Mouse (Mus musculus): ENCODE measurements around the gene Rxra. TPM values are rescaled to one million over a fixed set of nuclear protein-coding genes. Genes with fewer than 3 reads are reported as not detected.
A peak's percentile ranks its signal among the peaks of the same experiment; 100 is the strongest.

The Rxra gene
- 9.0 and 10.3 TPM in 2 replicates for polyA plus RNA-seq (2014; fragmentation: Nextera tagmentation; extraction: Ambion mirVana)

- 2% methylated on average over 16 of the region's 16 CpGs for WGBS
- peak within 1 kb of the TSS; percentile 85 for H3K4me3 ChIP-seq (ENCODE audit: low read depth, low read length)
- H3K4me2 ChIP-seq (replicated peaks; ENCODE audit: low read depth, low read length): peak within 1 kb of the TSS; percentile 95
- no peaks in the 10 kb centered on the region for H3K27me3 ChIP-seq (ENCODE audit: control insufficient read depth, insufficient read depth, low read length)
- H3K27ac ChIP-seq (ENCODE audit: low read length): peak within 1 kb of the TSS; percentile 98
- H3K36me3 ChIP-seq (ENCODE audit: control insufficient read depth, insufficient read depth, low read length): no peaks in the 10 kb centered on the region
- peaks cover 48% of the 10 kb centered on the region for H3K4me1 ChIP-seq (ENCODE audit: control insufficient read depth, insufficient read depth, low read length)
- H3K9ac ChIP-seq (replicated peaks; ENCODE audit: low read depth, low read length): peak within 1 kb of the TSS; percentile 92
- no peaks in the 10 kb centered on the region for H3K9me3 ChIP-seq (ENCODE audit: control insufficient read depth, low read depth, low read length)
- peak; percentile 38; the same call in 1 of the 2 replicates for ATAC-seq (ENCODE audit: insufficient number of reproducible peaks, insufficient read depth, low FRiP score, low read depth)
Observed at GRCm38 (mm10) chr2:27676106-27676477, at the start of gene Rxra. Gene Rxra, plus strand, starts transcription at chr2:27676440.

- no peak overlapping the region for H3K4me3 ChIP-seq (ENCODE audit: low read depth, low read length)
- H3K9ac ChIP-seq (replicated peaks; ENCODE audit: low read depth, low read length): no peak overlapping the region
- H3K9me3 ChIP-seq (ENCODE audit: control insufficient read depth, low read depth, low read length): no peaks in the 10 kb centered on the region
- no peaks in the 10 kb centered on the region for H3K36me3 ChIP-seq (ENCODE audit: control insufficient read depth, insufficient read depth, low read length)
- no peak for ATAC-seq (ENCODE audit: insufficient number of reproducible peaks, insufficient read depth, low FRiP score, low read depth)
- WGBS: 68% methylated on average over 1 of the region's 1 CpGs
- no peaks in the 10 kb centered on the region for H3K4me1 ChIP-seq (ENCODE audit: control insufficient read depth, insufficient read depth, low read length)
- H3K27ac ChIP-seq (ENCODE audit: low read length): no peak overlapping the region
- H3K27me3 ChIP-seq (ENCODE audit: control insufficient read depth, insufficient read depth, low read length): no peaks in the 10 kb centered on the region
- H3K4me2 ChIP-seq (replicated peaks; ENCODE audit: low read depth, low read length): no peak overlapping the region
Observed at GRCm38 (mm10) chr2:27626604-27627003, 49.6 kb upstream of the Rxra start.

- Histone ChIP-seq H3K4me2 (replicated peaks; ENCODE audit: low read depth, low read length) (no peak overlapping the region), H3K27me3 (ENCODE audit: control insufficient read depth, insufficient read depth, low read length) (no peaks in the 10 kb centered on the region)
- ATAC-seq (ENCODE audit: insufficient number of reproducible peaks, insufficient read depth, low FRiP score, low read depth): no peak
Observed at GRCm38 (mm10) chr2:27630601-27631285, 45.5 kb upstream of the Rxra start.

GRCm38 (mm10) chr2:27633471-27633870 is 42.8 kb upstream of the Rxra start:
- H3K27ac ChIP-seq (ENCODE audit: low read length): no peak overlapping the region
- H3K36me3 ChIP-seq (ENCODE audit: control insufficient read depth, insufficient read depth, low read length): no peaks in the 10 kb centered on the region
- no peaks in the 10 kb centered on the region for H3K9me3 ChIP-seq (ENCODE audit: control insufficient read depth, low read depth, low read length)
- ATAC-seq (ENCODE audit: insufficient number of reproducible peaks, insufficient read depth, low FRiP score, low read depth): no peak
- no peaks in the 10 kb centered on the region for H3K27me3 ChIP-seq (ENCODE audit: control insufficient read depth, insufficient read depth, low read length)
- no peak overlapping the region for H3K9ac ChIP-seq (replicated peaks; ENCODE audit: low read depth, low read length)
- WGBS: 61% methylated on average over 2 of the region's 2 CpGs
- no peak overlapping the region for H3K4me3 ChIP-seq (ENCODE audit: low read depth, low read length)
- H3K4me1 ChIP-seq (ENCODE audit: control insufficient read depth, insufficient read depth, low read length): no peaks in the 10 kb centered on the region; the same call in 1 of the 2 replicates
- H3K4me2 ChIP-seq (replicated peaks; ENCODE audit: low read depth, low read length): no peak overlapping the region

More at GRCm38 (mm10) chr2:27630601-27631285, 45.5 kb upstream of the Rxra start:
- Histone ChIP-seq H3K9ac (replicated peaks; ENCODE audit: low read depth, low read length) (no peak overlapping the region), H3K4me1 (ENCODE audit: control insufficient read depth, insufficient read depth, low read length) (no peaks in the 10 kb centered on the region; the same call in 1 of the 2 replicates), H3K9me3 (ENCODE audit: control insufficient read depth, low read depth, low read length) (no peaks in the 10 kb centered on the region), H3K4me3 (ENCODE audit: low read depth, low read length) (no peak overlapping the region), H3K36me3 (ENCODE audit: control insufficient read depth, insufficient read depth, low read length) (no peaks in the 10 kb centered on the region), H3K27ac (ENCODE audit: low read length) (no peak overlapping the region)
- 80% methylated on average over 3 of the region's 3 CpGs for WGBS

- Histone ChIP-seq H3K4me3 (ENCODE audit: low read depth, low read length) (no peak overlapping the region), H3K27ac (ENCODE audit: low read length) (no peak overlapping the region), H3K36me3 (ENCODE audit: control insufficient read depth, insufficient read depth, low read length) (no peaks in the 10 kb centered on the region), H3K9ac (replicated peaks; ENCODE audit: low read depth, low read length) (no peak overlapping the region), H3K4me1 (ENCODE audit: control insufficient read depth, insufficient read depth, low read length) (no peaks in the 10 kb centered on the region; the same call in 1 of the 2 replicates), H3K4me2 (replicated peaks; ENCODE audit: low read depth, low read length) (no peak overlapping the region), H3K27me3 (ENCODE audit: control insufficient read depth, insufficient read depth, low read length) (no peaks in the 10 kb centered on the region), H3K9me3 (ENCODE audit: control insufficient read depth, low read depth, low read length) (no peaks in the 10 kb centered on the region)
- ATAC-seq (ENCODE audit: insufficient number of reproducible peaks, insufficient read depth, low FRiP score, low read depth): no peak
- 19% methylated on average over 1 of the region's 1 CpGs for WGBS
Observed at GRCm38 (mm10) chr2:27634018-27634417, 42.2 kb upstream of the Rxra start.

GRCm38 (mm10) chr2:27635147-27635738 is 41.0 kb upstream of the Rxra start:
- no peak overlapping the region for H3K4me2 ChIP-seq (replicated peaks; ENCODE audit: low read depth, low read length)
- no peak overlapping the region for H3K4me3 ChIP-seq (ENCODE audit: low read depth, low read length)
- WGBS: 75% methylated on average over 13 of the region's 13 CpGs
- H3K27ac ChIP-seq (ENCODE audit: low read length): no peak overlapping the region
- H3K36me3 ChIP-seq (ENCODE audit: control insufficient read depth, insufficient read depth, low read length): no peaks in the 10 kb centered on the region
- no peak overlapping the region for H3K9ac ChIP-seq (replicated peaks; ENCODE audit: low read depth, low read length)
- H3K4me1 ChIP-seq (ENCODE audit: control insufficient read depth, insufficient read depth, low read length): no peaks in the 10 kb centered on the region; the same call in 1 of the 2 replicates
- no peak for ATAC-seq (ENCODE audit: insufficient number of reproducible peaks, insufficient read depth, low FRiP score, low read depth)
- no peaks in the 10 kb centered on the region for H3K27me3 ChIP-seq (ENCODE audit: control insufficient read depth, insufficient read depth, low read length)
- no peaks in the 10 kb centered on the region for H3K9me3 ChIP-seq (ENCODE audit: control insufficient read depth, low read depth, low read length)

- WGBS: 38% methylated on average over 1 of the region's 1 CpGs
Observed at GRCm38 (mm10) chr2:27636796-27637195, 39.4 kb upstream of the Rxra start.

GRCm38 (mm10) chr2:27637281-27637896 is 38.9 kb upstream of the Rxra start:
- WGBS: 84% methylated on average over 8 of the region's 8 CpGs
- H3K4me1 ChIP-seq (ENCODE audit: control insufficient read depth, insufficient read depth, low read length): no peaks in the 10 kb centered on the region; the same call in 1 of the 2 replicates
- no peak for ATAC-seq (ENCODE audit: insufficient number of reproducible peaks, insufficient read depth, low FRiP score, low read depth)
- no peak overlapping the region for H3K9ac ChIP-seq (replicated peaks; ENCODE audit: low read depth, low read length)
- H3K36me3 ChIP-seq (ENCODE audit: control insufficient read depth, insufficient read depth, low read length): no peaks in the 10 kb centered on the region
- H3K27me3 ChIP-seq (ENCODE audit: control insufficient read depth, insufficient read depth, low read length): no peaks in the 10 kb centered on the region
- H3K27ac ChIP-seq (ENCODE audit: low read length): no peak overlapping the region
- H3K4me2 ChIP-seq (replicated peaks; ENCODE audit: low read depth, low read length): no peak overlapping the region
- no peaks in the 10 kb centered on the region for H3K9me3 ChIP-seq (ENCODE audit: control insufficient read depth, low read depth, low read length)
- H3K4me3 ChIP-seq (ENCODE audit: low read depth, low read length): no peak overlapping the region

More at GRCm38 (mm10) chr2:27636796-27637195, 39.4 kb upstream of the Rxra start:
- H3K4me2 ChIP-seq (replicated peaks; ENCODE audit: low read depth, low read length): no peak overlapping the region
- no peak overlapping the region for H3K4me3 ChIP-seq (ENCODE audit: low read depth, low read length)
- H3K4me1 ChIP-seq (ENCODE audit: control insufficient read depth, insufficient read depth, low read length): no peaks in the 10 kb centered on the region; the same call in 1 of the 2 replicates
- H3K27me3 ChIP-seq (ENCODE audit: control insufficient read depth, insufficient read depth, low read length): no peaks in the 10 kb centered on the region
- H3K9me3 ChIP-seq (ENCODE audit: control insufficient read depth, low read depth, low read length): no peaks in the 10 kb centered on the region
- no peak overlapping the region for H3K9ac ChIP-seq (replicated peaks; ENCODE audit: low read depth, low read length)
- ATAC-seq (ENCODE audit: insufficient number of reproducible peaks, insufficient read depth, low FRiP score, low read depth): no peak
- H3K27ac ChIP-seq (ENCODE audit: low read length): no peak overlapping the region
- H3K36me3 ChIP-seq (ENCODE audit: control insufficient read depth, insufficient read depth, low read length): no peaks in the 10 kb centered on the region
